In the genomic region with DNA sequence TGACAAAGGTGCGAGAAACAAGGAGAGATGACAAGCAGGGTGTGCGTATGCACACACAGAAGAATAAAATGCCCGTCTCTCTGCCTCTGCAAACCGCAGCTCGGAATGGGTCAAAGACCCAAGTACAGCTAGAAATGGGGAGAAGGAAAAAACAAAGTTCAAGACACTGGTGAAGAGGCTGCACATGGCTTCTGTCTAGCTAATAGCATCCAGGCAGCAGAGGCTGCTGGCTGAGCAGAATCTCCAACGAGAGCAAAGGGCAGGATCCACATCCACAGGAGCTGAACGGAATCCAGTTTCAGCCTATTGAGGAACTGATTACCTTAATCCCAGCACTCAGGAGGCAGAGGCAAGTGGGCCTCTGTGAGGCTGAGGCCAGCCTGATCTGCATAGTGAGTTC, we compare ENCODE assay signal across 22 mouse cellular contexts. TPM values are rescaled to one million over a fixed set of nuclear protein-coding genes. Genes with fewer than 3 reads are reported as not detected.
DNase-seq lines count a peak whose midpoint lies in the region; ATAC-seq and TF ChIP-seq lines count a peak whose summit lies in the region.
"Had no signal": no experiment of that assay in that cellular context is flagged by ENCODE, and none has a peak within 500 bp of the region (broad histone marks: within the 10 kb centered on the region; RNA-seq: fewer than 3 reads in every experiment).

No protein-coding gene starts in this region.

- no peak for ATAC-seq in heart, postnatal 0 days (ENCODE audit: insufficient read depth, low read depth)
- ATAC-seq: forebrain, embryonic 13.5 days; hindbrain, postnatal 0 days; intestine, postnatal 0 days; midbrain, embryonic 16.5 days had no signal

- H3K27ac ChIP-seq in heart, postnatal 0 days (ENCODE audit: low read depth): peak overlapping the region; percentile 17; the same call in 1 of the 2 replicates
- H3K27ac ChIP-seq in left cerebral cortex, adult 2 months: peak overlapping the region; percentile 32; the same call in 1 of the 2 replicates
- H3K27ac ChIP-seq in thymus, adult 2 months (ENCODE audit: control insufficient read depth, insufficient read depth, low read length): peak overlapping the region; percentile 92
- H3K27ac ChIP-seq: forebrain, embryonic 13.5 days; hindbrain, postnatal 0 days; neural tube, embryonic 12.5 days had no signal

- no peak for TF ChIP-seq CTCF in heart, postnatal 0 days (IDR thresholded peaks at IDR 0.05; ENCODE audit: low read depth)
- no peak for TF ChIP-seq CTCF in left cerebral cortex, adult 2 months (IDR thresholded peaks at IDR 0.05)
- TF ChIP-seq CTCF in thymus, adult 2 months (IDR thresholded peaks at IDR 0.05; ENCODE audit: borderline replicate concordance, control insufficient read depth, extremely low read depth, insufficient read depth, low read length, poor library complexity): no peak
- no peak for TF ChIP-seq CTCF in lung, adult 2 months (IDR thresholded peaks at IDR 0.05; ENCODE audit: insufficient read depth, low read length)

- no peak overlapping the region for H3K9ac ChIP-seq in heart, postnatal 0 days (replicated peaks; ENCODE audit: low read depth, low read length)
- H3K9ac ChIP-seq: forebrain, embryonic 13.5 days; heart, embryonic 12.5 days; neural tube, embryonic 12.5 days had no signal

- H3K4me1 ChIP-seq in heart, postnatal 0 days (ENCODE audit: control insufficient read depth, insufficient read depth): no peaks in the 10 kb centered on the region
- peaks cover 23% of the 10 kb centered on the region for H3K4me1 ChIP-seq in thymus, adult 2 months (replicated peaks; ENCODE audit: control insufficient read depth, insufficient read depth, low read length)
- H3K4me1 ChIP-seq in lung, adult 2 months (ENCODE audit: control insufficient read depth, insufficient read depth, low read length): no peaks in the 10 kb centered on the region; the same call in 1 of the 2 replicates
- H3K4me1 ChIP-seq: forebrain, embryonic 13.5 days; heart, embryonic 12.5 days; neural tube, embryonic 12.5 days had no signal

- no peak for TF ChIP-seq POLR2A in thymus, adult 2 months (IDR thresholded peaks at IDR 0.05; ENCODE audit: control insufficient read depth, extremely low read depth, insufficient read depth, low read length, poor library complexity)
- no peak for TF ChIP-seq POLR2A in lung, adult 2 months (IDR thresholded peaks at IDR 0.05; ENCODE audit: borderline replicate concordance, extremely low read depth, low read depth, low read length)

- no peaks in the 10 kb centered on the region for H3K9me3 ChIP-seq in heart, postnatal 0 days (replicated peaks; ENCODE audit: control insufficient read depth, low read length)
- H3K9me3 ChIP-seq: forebrain, embryonic 13.5 days; heart, embryonic 12.5 days; neural tube, embryonic 12.5 days had no signal

- H3K4me2 ChIP-seq in heart, postnatal 0 days (ENCODE audit: low read depth, low read length): no peak overlapping the region
- H3K4me2 ChIP-seq: forebrain, embryonic 13.5 days; heart, embryonic 12.5 days; midbrain, embryonic 11.5 days; neural tube, embryonic 12.5 days had no signal

- intact Hi-C loops in left cerebral cortex, adult 2 months (cut with DNase I): no loop called here

- H3K4me3 ChIP-seq in heart, postnatal 0 days (ENCODE audit: low read depth, low read length): no peak overlapping the region
- no peak overlapping the region for H3K4me3 ChIP-seq in left cerebral cortex, adult 2 months
- no peak overlapping the region for H3K4me3 ChIP-seq in thymus, adult 2 months (ENCODE audit: control insufficient read depth, insufficient read depth, low read length)
- no peak overlapping the region for H3K4me3 ChIP-seq in lung, adult 2 months (replicated peaks; ENCODE audit: extremely low read depth, low read depth, low read length)
- H3K4me3 ChIP-seq: forebrain, embryonic 13.5 days; heart, embryonic 12.5 days; neural tube, embryonic 12.5 days had no signal

- peaks cover 31% of the 10 kb centered on the region for H3K36me3 ChIP-seq in heart, postnatal 0 days (replicated peaks; ENCODE audit: control insufficient read depth, insufficient read depth, low read length)
- H3K36me3 ChIP-seq in thymus, adult 2 months (ENCODE audit: control insufficient read depth, insufficient read depth, low read length): peaks cover 18% of the 10 kb centered on the region

- 89% methylated on average over 7 of the region's 7 CpGs for WGBS in heart, postnatal 0 days
- 97% methylated on average over 7 of the region's 7 CpGs for WGBS in thymus, adult 2 months
- whole genome bisulfite sequencing in lung, adult 2 months: 86% methylated on average over 7 of the region's 7 CpGs

- no peak for TF ChIP-seq EP300 in heart, postnatal 0 days (IDR thresholded peaks at IDR 0.05; ENCODE audit: low read depth)

- H3K27me3 ChIP-seq in heart, postnatal 0 days (ENCODE audit: control insufficient read depth, insufficient read depth, low read length): no peaks in the 10 kb centered on the region
- H3K27me3 ChIP-seq in thymus, adult 2 months (ENCODE audit: control insufficient read depth, insufficient read depth, low read length): no peaks in the 10 kb centered on the region
- H3K27me3 ChIP-seq: forebrain, embryonic 13.5 days; heart, embryonic 12.5 days; neural tube, embryonic 12.5 days had no signal

- DNase-seq in heart, postnatal 0 days (ENCODE audit: low spot score): no peak
- DNase-seq in heart, adult 11 months: no peak
- no peak for DNase-seq in left cerebral cortex, adult 2 months (ENCODE audit: extremely low spot score in 1 of 2, low spot score in 2 of 2)
- DNase-seq in left cerebral cortex, adult 9 months (ENCODE audit: low spot score in 2 of 2): no peak
- no peak for DNase-seq in thymus, adult 2 months
- no peak for DNase-seq in thymus, postnatal 25 days
- no peak for DNase-seq in gastrocnemius, postnatal 10 days
- DNase-seq in lung, adult 2 months: no peak
- DNase-seq: adrenal gland, postnatal 14 days; cerebellum, adult 11 months; cerebellum, adult 9-10 months; cerebellum, postnatal 36 days; gastrocnemius, postnatal 14 days; lung, postnatal 36 days; right cerebral cortex, postnatal 4 days had no signal

RNA-seq across cellular contexts. Expression of gene Mrpl22, which starts 9.3 kb away (rescaled TPM):
- total RNA-seq in heart, postnatal 0 days (2014; rRNA removed; ENCODE audit: low replicate concordance): 50.6 and 58.4 TPM in 2 replicates
- 124 and 126 TPM in 2 replicates for polyA plus RNA-seq in heart, postnatal 0 days (2015; fragmentation: Nextera tagmentation; extraction: Ambion mirVana)
- 10 to 100 TPM; 35.7 to 41.5 TPM for total RNA-seq in left cerebral cortex, adult 2 months (2021)
- polyA plus RNA-seq in thymus, adult 2 months (2012; rRNA removed): 41.3 and 42.0 TPM in 2 replicates
- total RNA-seq in gastrocnemius, postnatal 10 days (2021): 10 to 100 TPM; 43.9 to 49.0 TPM
- 18.4 and 22.6 TPM in 2 replicates for polyA plus RNA-seq in lung, adult 2 months (2012; rRNA removed)

RNA-seq across cellular contexts. Expression of gene Gemin5, which starts 12.4 kb away (rescaled TPM):
- 15.7 and 16.4 TPM in 2 replicates for total RNA-seq in heart, postnatal 0 days (2014; rRNA removed; ENCODE audit: low replicate concordance)
- 5.7 and 6.1 TPM in 2 replicates for polyA plus RNA-seq in heart, postnatal 0 days (2015; fragmentation: Nextera tagmentation; extraction: Ambion mirVana)
- 10 to 100 TPM; 16.8 to 19.7 TPM for total RNA-seq in left cerebral cortex, adult 2 months (2021)
- 20.4 and 21.8 TPM in 2 replicates for polyA plus RNA-seq in thymus, adult 2 months (2012; rRNA removed)
- 10 to 100 TPM; 10.8 to 14.6 TPM for total RNA-seq in gastrocnemius, postnatal 10 days (2021)
- 5.5 and 5.7 TPM in 2 replicates for polyA plus RNA-seq in lung, adult 2 months (2012; rRNA removed)

RNA-seq across cellular contexts. Expression of gene Igtp, which starts 18.6 kb away (rescaled TPM):
- 7.8 and 9.8 TPM in 2 replicates for total RNA-seq in heart, postnatal 0 days (2014; rRNA removed; ENCODE audit: low replicate concordance)
- polyA plus RNA-seq in heart, postnatal 0 days (2015; fragmentation: Nextera tagmentation; extraction: Ambion mirVana): 7.0 and 8.0 TPM in 2 replicates
- total RNA-seq in left cerebral cortex, adult 2 months (2021): 1 to 10 TPM; 3.6 to 4.2 TPM
- polyA plus RNA-seq in thymus, adult 2 months (2012; rRNA removed): 58.1 and 60.9 TPM in 2 replicates
- 1 to 10 TPM; 4.7 to 6.6 TPM for total RNA-seq in gastrocnemius, postnatal 10 days (2021)
- 11.6 and 14.7 TPM in 2 replicates for polyA plus RNA-seq in lung, adult 2 months (2012; rRNA removed)

RNA-seq across cellular contexts. Expression of gene Irgm2, which starts 18.7 kb away (rescaled TPM):
- total RNA-seq in heart, postnatal 0 days (2014; rRNA removed; ENCODE audit: low replicate concordance): 7.7 and 8.7 TPM in 2 replicates
- 4.6 and 5.2 TPM in 2 replicates for polyA plus RNA-seq in heart, postnatal 0 days (2015; fragmentation: Nextera tagmentation; extraction: Ambion mirVana)
- total RNA-seq in left cerebral cortex, adult 2 months (2021): 1 to 10 TPM; 2.2 to 2.8 TPM
- 17.1 and 20.1 TPM in 2 replicates for polyA plus RNA-seq in thymus, adult 2 months (2012; rRNA removed)
- total RNA-seq in gastrocnemius, postnatal 10 days (2021): 1 to 10 TPM; 7.1 to 7.5 TPM
- 13.9 and 16.4 TPM in 2 replicates for polyA plus RNA-seq in lung, adult 2 months (2012; rRNA removed)

Comparison
In these comparisons a context has a peak if more than half of its experiments do, and no peak if none do; other contexts are left out.
1. H3K27ac ChIP-seq: peak in every context shown above with its lines; median percentile 92 in thymus, adult 2 months; 32 in left cerebral cortex, adult 2 months; 17 in heart, postnatal 0 days.